Mouse (Mus musculus) stomach, embryonic 14.5 days (tissue): ENCODE data around the gene Pkp2. TPM values are rescaled to one million over a fixed set of nuclear protein-coding genes. Genes with fewer than 3 reads are reported as not detected.

Experiments
- ATAC-seq: fragments of 200-750 bp; cut with Nextera tagmentation; 2 replicates; pipeline ENCODE4 v1.8.0; 2017; ENCODE audit warnings: low read depth, moderate TSS enrichment; ENCODE audit not compliant: insufficient number of reproducible peaks, insufficient read depth, low FRiP score
- H3K27ac ChIP-seq: fragments of 300-500 bp; sonication (generic); 2 replicates; pipeline ENCODE4 v1.5.1; 2014; ENCODE audit warnings: mild to moderate bottlenecking, low read length, moderate library complexity, mixed read lengths
- H3K27me3 ChIP-seq: fragments of 300-500 bp; sonication (generic); 2 replicates; pipeline ENCODE4 v1.6.1; 2014; ENCODE audit warnings: low read length, control low read depth, mixed read lengths; ENCODE audit not compliant: control insufficient read depth, insufficient read depth
- H3K36me3 ChIP-seq: fragments of 300-500 bp; sonication (generic); 2 replicates; pipeline ENCODE4 v1.6.1; 2014; ENCODE audit warnings: mild to moderate bottlenecking, control low read depth, low read length, moderate library complexity, mixed read lengths; ENCODE audit not compliant: control insufficient read depth, insufficient read depth
- H3K4me1 ChIP-seq: fragments of 300-500 bp; sonication (generic); 2 replicates; pipeline ENCODE4 v1.6.1; 2014; ENCODE audit warnings: low read length, control low read depth, mixed read lengths; ENCODE audit not compliant: control insufficient read depth, insufficient read depth
- H3K4me2 ChIP-seq: fragments of 300-500 bp; sonication (generic); replicated peaks from 2 replicates; pipeline ENCODE4 v1.6.1; 2014; ENCODE audit warnings: low read depth, low read length, control low read depth
- H3K4me3 ChIP-seq: fragments of 300-500 bp; sonication (generic); 2 replicates; pipeline ENCODE4 v1.5.1; 2014; ENCODE audit warnings: low read depth, low read length, control low read depth
- H3K9ac ChIP-seq: fragments of 300-500 bp; sonication (generic); replicated peaks from 2 replicates; pipeline ENCODE4 v1.6.1; 2014; ENCODE audit warnings: low read depth, mild to moderate bottlenecking, control low read depth, low read length, moderate library complexity, mixed read lengths
- H3K9me3 ChIP-seq: fragments of 300-500 bp; sonication (generic); 2 replicates; pipeline ENCODE4 v1.6.1; 2016; ENCODE audit warnings: low read depth, low read length, control low read depth; ENCODE audit not compliant: control insufficient read depth
- WGBS: fragments of 180-500 bp; shearing (Covaris S2); extraction: QIAGEN DNeasy Blood & Tissue Kit; methylation state at CpG from one replicate; pipeline ENCODE4 v1.1.7; 2014; 5-methylcytosine and 5-hydroxymethylcytosine counted together
- polyA plus RNA-seq: library from polyadenylated mRNA; unstranded; fragments of >200 nt; fragmentation: Nextera tagmentation; extraction: Ambion mirVana; gene quantifications from 2 replicates; pipeline ENCODE4 v1.2.1, GENCODE M21; 2014

The Pkp2 gene
- polyA plus RNA-seq, 1 experiment from 2014 or later: 9.9 TPM

DNA sequence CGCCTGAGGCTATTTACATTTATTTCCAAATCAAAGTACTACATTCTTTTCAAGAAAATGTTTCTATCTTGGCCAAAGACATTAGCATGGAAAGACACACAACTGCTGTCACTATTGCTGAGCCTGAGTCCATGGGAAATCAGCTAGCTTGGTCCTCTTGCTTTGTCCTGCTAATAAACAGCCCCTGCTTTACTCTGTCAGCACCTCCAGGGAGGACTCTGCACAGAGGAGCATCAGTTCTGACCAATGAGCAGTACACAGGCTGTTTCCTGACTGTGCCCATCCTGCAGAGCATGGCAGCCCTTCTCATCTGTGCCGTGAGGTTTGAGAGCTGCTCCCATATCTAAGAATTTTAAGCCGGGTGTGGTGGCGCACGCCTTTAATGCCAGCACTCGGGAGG is 60.6 kb downstream of the Pkp2 start:
- Histone ChIP-seq H3K9ac (no peak overlapping the region), H3K4me1 (no peaks in the 10 kb centered on the region), H3K9me3 (no peaks in the 10 kb centered on the region), H3K27me3 (no peaks in the 10 kb centered on the region), H3K4me3 (no peak overlapping the region), H3K4me2 (no peak overlapping the region), H3K36me3 (no peaks in the 10 kb centered on the region), H3K27ac (no peak overlapping the region)
- ATAC-seq: no peak
- WGBS: 87% methylated on average over 6 of the region's 6 CpGs

DNA sequence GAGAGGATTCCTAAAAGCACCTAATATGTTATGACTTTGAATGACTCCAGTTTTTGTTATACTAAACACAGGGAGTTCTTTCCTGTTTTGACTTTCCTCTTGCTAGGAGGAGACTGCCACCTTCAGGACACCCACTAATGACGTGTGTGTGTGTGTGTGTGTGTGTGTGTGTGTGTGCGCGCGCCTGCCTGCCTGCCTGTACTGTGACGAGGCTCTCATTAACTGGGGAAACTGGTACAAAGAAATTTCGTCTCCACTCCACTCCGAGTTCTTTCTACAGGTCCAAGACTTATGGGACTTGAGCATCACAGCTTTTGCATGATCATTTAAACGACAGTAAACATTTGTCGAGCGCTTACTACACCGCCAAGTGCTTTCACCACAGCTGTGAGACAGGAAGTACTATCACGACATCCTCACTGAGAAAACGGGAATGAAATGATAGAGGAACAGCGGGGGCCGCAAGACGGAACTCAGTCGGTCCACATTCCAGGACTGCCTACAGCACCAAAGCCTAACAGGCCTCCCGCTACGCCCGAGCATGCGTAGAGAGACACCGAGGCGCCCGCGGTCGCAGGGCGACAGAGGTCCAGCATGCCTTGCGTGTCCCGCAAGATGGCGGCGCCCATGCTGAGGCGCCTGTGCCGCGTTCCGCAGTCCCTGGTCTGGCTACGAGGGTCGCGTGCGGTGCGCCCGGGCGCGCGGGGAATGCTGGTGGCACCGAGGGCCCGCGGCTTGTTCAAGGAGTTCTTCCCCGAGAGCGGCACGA is 89.4 kb downstream of the Pkp2 start, which contains the start of gene Yars2:
Gene Yars2, plus strand, starts transcription at position 597 of the 769 bp plus-strand sequence.
- peak within 1 kb of the TSS; percentile 97 for H3K4me3 ChIP-seq
- peaks cover 7% of the 10 kb centered on the region; the same call in 1 of the 2 replicates for H3K36me3 ChIP-seq
- peak within 1 kb of the TSS; percentile 92 for H3K27ac ChIP-seq
- H3K4me2 ChIP-seq: peak within 1 kb of the TSS; percentile 72
- peak within 1 kb of the TSS; percentile 78 for H3K9ac ChIP-seq
- ATAC-seq: peak; percentile 97
- H3K4me1 ChIP-seq: peaks cover 5% of the 10 kb centered on the region; the same call in 1 of the 2 replicates
- no peaks in the 10 kb centered on the region for H3K9me3 ChIP-seq
- H3K27me3 ChIP-seq: no peaks in the 10 kb centered on the region
- under 1% methylated on average over 50 of the region's 50 CpGs for WGBS

DNA sequence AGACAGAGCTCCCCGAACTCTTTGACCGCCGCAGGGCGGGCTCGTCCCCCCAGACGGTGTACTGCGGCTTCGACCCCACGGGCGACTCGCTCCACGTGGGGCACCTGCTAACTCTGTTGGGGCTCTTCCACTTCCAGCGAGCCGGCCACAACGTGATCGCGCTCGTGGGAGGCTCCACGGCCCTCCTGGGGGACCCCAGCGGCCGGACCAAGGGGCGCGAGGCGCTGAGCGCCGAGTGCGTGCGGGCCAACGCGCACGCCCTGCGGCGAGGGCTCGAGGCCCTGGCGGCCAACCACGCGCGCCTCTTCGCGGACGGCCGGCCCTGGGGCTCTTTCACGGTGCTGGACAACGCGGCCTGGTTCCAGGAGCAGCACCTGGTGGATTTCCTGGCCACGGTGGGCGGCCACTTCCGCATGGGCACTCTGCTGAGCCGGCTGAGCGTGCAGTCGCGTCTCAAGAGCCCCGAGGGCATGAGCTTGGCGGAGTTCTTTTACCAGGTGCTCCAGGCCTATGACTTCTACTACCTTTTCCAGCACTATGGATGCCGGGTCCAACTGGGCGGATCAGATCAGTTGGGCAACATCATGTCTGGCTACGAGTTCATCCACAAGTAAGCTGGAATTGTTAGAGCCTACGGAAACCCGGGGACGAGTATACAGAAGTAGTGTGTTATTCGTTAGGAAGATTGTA is 90.2 kb downstream of the Pkp2 start:
- no peaks in the 10 kb centered on the region for H3K27me3 ChIP-seq
- peak; percentile 56 for ATAC-seq
- under 1% methylated on average over 61 of the region's 61 CpGs for WGBS
- H3K4me3 ChIP-seq: peak overlapping the region; percentile 97
- peak overlapping the region; percentile 78 for H3K9ac ChIP-seq
- peak overlapping the region; percentile 72 for H3K4me2 ChIP-seq
- H3K27ac ChIP-seq: peak overlapping the region; percentile 92
- peaks cover 5% of the 10 kb centered on the region; the same call in 1 of the 2 replicates for H3K4me1 ChIP-seq
- peaks cover 13% of the 10 kb centered on the region for H3K36me3 ChIP-seq
- no peaks in the 10 kb centered on the region for H3K9me3 ChIP-seq

DNA sequence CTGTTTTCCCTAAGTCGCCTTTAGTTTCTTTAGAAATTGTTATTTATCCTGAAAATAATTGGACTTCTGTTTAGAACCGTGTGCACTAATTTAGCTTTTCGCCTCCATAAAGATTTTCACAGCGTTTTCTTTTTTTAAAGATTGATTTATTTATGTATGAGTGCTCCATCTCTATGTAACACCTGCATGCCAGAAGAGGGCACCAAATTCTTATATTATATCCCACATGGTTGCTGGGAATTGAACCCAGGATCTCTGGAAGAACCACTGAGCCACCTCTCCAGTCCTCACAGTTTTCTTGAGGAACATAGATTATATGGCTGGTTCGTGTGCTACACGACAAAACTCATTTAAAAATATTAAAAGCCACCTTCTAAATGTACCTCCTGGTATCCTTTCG is 90.8 kb downstream of the Pkp2 start:
- H3K4me1 ChIP-seq: peaks cover 5% of the 10 kb centered on the region; the same call in 1 of the 2 replicates
- H3K27ac ChIP-seq: peak overlapping the region; percentile 92; the same call in 1 of the 2 replicates
- H3K9ac ChIP-seq: peak overlapping the region; percentile 78
- no peaks in the 10 kb centered on the region for H3K27me3 ChIP-seq
- ATAC-seq: no peak
- peak overlapping the region; percentile 97 for H3K4me3 ChIP-seq
- peaks cover 15% of the 10 kb centered on the region for H3K36me3 ChIP-seq
- H3K4me2 ChIP-seq: peak overlapping the region; percentile 72
- WGBS: 19% methylated on average over 7 of the region's 7 CpGs
- no peaks in the 10 kb centered on the region for H3K9me3 ChIP-seq

DNA sequence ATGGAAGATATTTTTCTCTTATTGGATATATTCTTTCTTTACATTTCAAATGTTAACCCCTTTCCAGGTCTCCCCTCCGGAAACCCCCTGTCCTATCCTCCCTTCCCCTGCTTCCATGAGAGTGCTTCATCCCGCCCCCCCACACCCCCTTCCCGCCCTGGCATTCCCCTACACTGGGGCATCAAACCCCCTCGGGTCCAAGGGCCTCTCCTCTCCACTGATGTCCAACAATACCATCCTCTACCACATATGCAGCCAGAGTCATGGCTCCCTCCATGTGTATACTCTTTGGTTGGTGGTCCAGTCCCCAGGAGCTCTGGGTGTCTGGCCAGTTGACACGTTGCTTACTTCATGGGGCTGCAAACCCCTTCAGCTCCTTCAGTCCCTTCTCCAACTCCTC is 98.2 kb downstream of the Pkp2 start:
- Histone ChIP-seq H3K27ac (no peak overlapping the region), H3K9ac (no peak overlapping the region), H3K4me3 (no peak overlapping the region), H3K4me2 (no peak overlapping the region), H3K27me3 (no peaks in the 10 kb centered on the region), H3K4me1 (no peaks in the 10 kb centered on the region), H3K9me3 (no peaks in the 10 kb centered on the region), H3K36me3 (peaks cover 53% of the 10 kb centered on the region)
- WGBS: 90% methylated on average over 5 of the region's 5 CpGs
- ATAC-seq: no peak

Other genes with a start within 250 kb of the Pkp2 start
- 34.3 and 39.4 TPM in 2 replicates for gene Yars2, start 89.6 kb downstream of the Pkp2 start, polyA plus RNA-seq
- gene Dnm1l, start 145.6 kb downstream of the Pkp2 start, polyA plus RNA-seq: 67.2 and 67.5 TPM in 2 replicates